Mouse (Mus musculus): ENCODE measurements around the gene Herc6. TPM values are rescaled to one million over a fixed set of nuclear protein-coding genes. Genes with fewer than 3 reads are reported as not detected.
"Not testable (repeated sequence)": the region's sequence is repeated elsewhere in the genome, so short reads cannot be mapped to it uniquely, and the experiment has no call there.

The Herc6 gene
- polyA plus RNA-seq, 1 experiment from 2014 or later, result 1.3 TPM

GRCm38 (mm10) chr6:57541737-57542335 is 39.0 kb upstream of the Herc6 start:
- Histone ChIP-seq H3K4me3 (replicated peaks) (no peak overlapping the region), H3K36me3 (no peaks in the 10 kb centered on the region), H3K27ac (no peak overlapping the region), H3K4me2 (replicated peaks) (no peak overlapping the region), H3K9me3 (no peaks in the 10 kb centered on the region), H3K9ac (replicated peaks) (no peak overlapping the region), H3K4me1 (replicated peaks) (no peaks in the 10 kb centered on the region), H3K27me3 (no peaks in the 10 kb centered on the region)
- no peak for ATAC-seq
- 80% methylated on average over 1 of the region's 1 CpGs for WGBS

GRCm38 (mm10) chr6:57543591-57543990 is 37.2 kb upstream of the Herc6 start:
- ATAC-seq, H3K27me3 ChIP-seq, H3K36me3 ChIP-seq: not testable (repeated sequence)

GRCm38 (mm10) chr6:57544866-57545265 is 35.9 kb upstream of the Herc6 start:
- no peaks in the 10 kb centered on the region for H3K4me1 ChIP-seq (replicated peaks)
- H3K36me3 ChIP-seq, result no peaks in the 10 kb centered on the region
- no peak overlapping the region for H3K27ac ChIP-seq
- H3K9ac ChIP-seq (replicated peaks), result no peak overlapping the region
- no peak overlapping the region for H3K4me2 ChIP-seq (replicated peaks)
- no peak overlapping the region for H3K4me3 ChIP-seq (replicated peaks)
- H3K9me3 ChIP-seq, result no peaks in the 10 kb centered on the region
- 74% methylated on average over 2 of the region's 2 CpGs for WGBS
- no peaks in the 10 kb centered on the region for H3K27me3 ChIP-seq
- no peak for ATAC-seq

More at GRCm38 (mm10) chr6:57543591-57543990, 37.2 kb upstream of the Herc6 start:
- H3K9ac ChIP-seq (replicated peaks); H3K4me1 ChIP-seq (replicated peaks); H3K9me3 ChIP-seq; H3K4me3 ChIP-seq (replicated peaks); H3K27ac ChIP-seq; H3K4me2 ChIP-seq (replicated peaks): not testable (repeated sequence)

- no peak for ATAC-seq
- Histone ChIP-seq H3K9me3 (no peaks in the 10 kb centered on the region), H3K4me1 (replicated peaks) (no peaks in the 10 kb centered on the region), H3K36me3 (no peaks in the 10 kb centered on the region), H3K9ac (replicated peaks) (no peak overlapping the region), H3K4me2 (replicated peaks) (no peak overlapping the region), H3K27me3 (no peaks in the 10 kb centered on the region), H3K4me3 (replicated peaks) (no peak overlapping the region), H3K27ac (no peak overlapping the region)
- 84% methylated on average over 3 of the region's 3 CpGs for whole genome bisulfite sequencing
Measured at GRCm38 (mm10) chr6:57551211-57551796, 29.5 kb upstream of the Herc6 start.

- no peak overlapping the region for H3K27ac ChIP-seq
- 55% methylated on average over 4 of the region's 4 CpGs for WGBS
- no peak overlapping the region for H3K9ac ChIP-seq (replicated peaks)
- no peaks in the 10 kb centered on the region for H3K9me3 ChIP-seq
- H3K4me3 ChIP-seq (replicated peaks), result no peak overlapping the region
- H3K27me3 ChIP-seq, result no peaks in the 10 kb centered on the region
- no peak for ATAC-seq
- H3K4me1 ChIP-seq (replicated peaks), result no peaks in the 10 kb centered on the region
- H3K36me3 ChIP-seq, result no peaks in the 10 kb centered on the region
- H3K4me2 ChIP-seq (replicated peaks), result no peak overlapping the region
Measured at GRCm38 (mm10) chr6:57557796-57558317, 22.9 kb upstream of the Herc6 start.

GRCm38 (mm10) chr6:57563454-57563853 is 17.3 kb upstream of the Herc6 start:
- no peak for ATAC-seq
- Histone ChIP-seq H3K4me1 (replicated peaks) (no peaks in the 10 kb centered on the region), H3K9ac (replicated peaks) (no peak overlapping the region), H3K27ac (no peak overlapping the region), H3K9me3 (no peaks in the 10 kb centered on the region), H3K27me3 (no peaks in the 10 kb centered on the region), H3K4me2 (replicated peaks) (no peak overlapping the region), H3K36me3 (no peaks in the 10 kb centered on the region), H3K4me3 (replicated peaks) (no peak overlapping the region)
- 83% methylated on average over 1 of the region's 1 CpGs for WGBS

GRCm38 (mm10) chr6:57565452-57565851 is 15.3 kb upstream of the Herc6 start:
- 93% methylated on average over 7 of the region's 7 CpGs for WGBS
- no peak for ATAC-seq
- Histone ChIP-seq H3K9me3 (no peaks in the 10 kb centered on the region), H3K36me3 (no peaks in the 10 kb centered on the region), H3K4me1 (replicated peaks) (no peaks in the 10 kb centered on the region), H3K4me3 (replicated peaks) (no peak overlapping the region), H3K27ac (no peak overlapping the region), H3K27me3 (no peaks in the 10 kb centered on the region), H3K4me2 (replicated peaks) (no peak overlapping the region), H3K9ac (replicated peaks) (no peak overlapping the region)

- H3K4me2 ChIP-seq (replicated peaks), result no peak overlapping the region
- H3K4me1 ChIP-seq (replicated peaks), result no peaks in the 10 kb centered on the region
- no peaks in the 10 kb centered on the region for H3K9me3 ChIP-seq
- no peak for ATAC-seq
- no peaks in the 10 kb centered on the region for H3K27me3 ChIP-seq
- no peaks in the 10 kb centered on the region for H3K36me3 ChIP-seq
- 93% methylated on average over 2 of the region's 2 CpGs for WGBS
- H3K4me3 ChIP-seq (replicated peaks), result no peak overlapping the region
- no peak overlapping the region for H3K9ac ChIP-seq (replicated peaks)
- H3K27ac ChIP-seq, result no peak overlapping the region
Measured at GRCm38 (mm10) chr6:57567630-57568029, 13.2 kb upstream of the Herc6 start.

- 8% methylated on average over 6 of the region's 6 CpGs for WGBS
Measured at GRCm38 (mm10) chr6:57570170-57570974, 10.4 kb upstream of the Herc6 start.

GRCm38 (mm10) chr6:57571587-57571986 is 9.2 kb upstream of the Herc6 start:
- H3K4me2 ChIP-seq (replicated peaks), result no peak overlapping the region
- H3K27me3 ChIP-seq, result no peaks in the 10 kb centered on the region
- no peaks in the 10 kb centered on the region for H3K36me3 ChIP-seq
- no peak overlapping the region for H3K27ac ChIP-seq
- H3K4me3 ChIP-seq (replicated peaks), result no peak overlapping the region
- no peaks in the 10 kb centered on the region for H3K9me3 ChIP-seq
- H3K4me1 ChIP-seq (replicated peaks), result no peaks in the 10 kb centered on the region
- no peak overlapping the region for H3K9ac ChIP-seq (replicated peaks)
- no peak for ATAC-seq

More at GRCm38 (mm10) chr6:57570170-57570974, 10.4 kb upstream of the Herc6 start:
- H3K4me1 ChIP-seq (replicated peaks), result no peaks in the 10 kb centered on the region
- H3K9ac ChIP-seq (replicated peaks), result no peak overlapping the region
- no peak overlapping the region for H3K4me3 ChIP-seq (replicated peaks)
- peak; percentile 80 for ATAC-seq
- no peak overlapping the region for H3K27ac ChIP-seq
- H3K9me3 ChIP-seq, result no peaks in the 10 kb centered on the region
- H3K36me3 ChIP-seq, result no peaks in the 10 kb centered on the region
- H3K4me2 ChIP-seq (replicated peaks), result no peak overlapping the region
- H3K27me3 ChIP-seq, result no peaks in the 10 kb centered on the region

GRCm38 (mm10) chr6:57581595-57581994 is 795 bp downstream of the Herc6 start:
- H3K9me3 ChIP-seq, result no peaks in the 10 kb centered on the region
- H3K27me3 ChIP-seq, result no peaks in the 10 kb centered on the region
- peak overlapping the region; percentile 53; the same call in 1 of the 2 replicates for H3K4me2 ChIP-seq (replicated peaks)
- peaks cover 7% of the 10 kb centered on the region; the same call in 1 of the 2 replicates for H3K4me1 ChIP-seq (replicated peaks)
- ATAC-seq, result no peak
- H3K4me3 ChIP-seq (replicated peaks), result 0 out of 2 replicates have a peak overlapping the region, but pooled peaks have one; percentile 37
- H3K36me3 ChIP-seq, result no peaks in the 10 kb centered on the region
- no peak overlapping the region for H3K9ac ChIP-seq (replicated peaks)
- 91% methylated on average over 12 of the region's 12 CpGs for WGBS
- H3K27ac ChIP-seq, result no peak overlapping the region

- no peak overlapping the region for H3K4me2 ChIP-seq (replicated peaks)
- no peak overlapping the region for H3K4me3 ChIP-seq (replicated peaks)
- no peaks in the 10 kb centered on the region for H3K9me3 ChIP-seq
- no peak overlapping the region for H3K9ac ChIP-seq (replicated peaks)
- no peaks in the 10 kb centered on the region for H3K27me3 ChIP-seq
- 84% methylated on average over 4 of the region's 4 CpGs for WGBS
- peaks cover 7% of the 10 kb centered on the region; the same call in 1 of the 2 replicates for H3K4me1 ChIP-seq (replicated peaks)
- H3K36me3 ChIP-seq, result no peaks in the 10 kb centered on the region
- ATAC-seq, result no peak
- no peak overlapping the region for H3K27ac ChIP-seq
Measured at GRCm38 (mm10) chr6:57582356-57582755, 1.6 kb downstream of the Herc6 start.

Measured in midbrain, embryonic 13.5 days (tissue).